Mouse (Mus musculus): ENCODE results near the gene Ccdc88b. TPM values are rescaled to one million over a fixed set of nuclear protein-coding genes. Genes with fewer than 3 reads are reported as not detected.

Gene Ccdc88b
- polyA plus RNA-seq, 1 experiment from 2014 or later = 0.43 TPM

DNA sequence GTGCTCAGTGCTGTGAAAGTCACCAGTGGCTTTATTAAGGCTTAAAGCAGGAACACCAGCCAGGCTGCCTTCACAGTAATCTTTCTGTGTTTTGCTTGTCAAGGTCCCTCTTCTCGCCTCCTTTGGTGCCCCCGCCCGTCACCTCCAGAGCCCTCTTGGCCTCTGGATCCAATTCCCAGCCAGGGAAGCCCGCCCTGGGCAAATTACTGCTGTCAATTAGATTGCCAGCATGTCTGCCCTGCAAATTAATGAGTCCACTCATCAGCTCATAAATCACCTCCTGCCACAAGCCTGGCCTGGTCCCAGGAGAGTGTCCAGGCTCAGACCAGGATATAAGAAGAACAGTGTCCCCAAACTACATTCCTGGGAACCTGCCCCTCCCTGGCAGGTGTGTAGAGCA is 43.6 kb downstream of the Ccdc88b start:
- WGBS = 53% methylated on average over 4 of the region's 4 CpGs

More for the DNA sequence above, 43.6 kb downstream of the Ccdc88b start:
- H3K27ac ChIP-seq = no peak overlapping the region
- H3K9ac ChIP-seq = no peak overlapping the region
- H3K4me2 ChIP-seq = no peak overlapping the region
- ATAC-seq (ENCODE audit: low FRiP score) = no peak
- H3K36me3 ChIP-seq (replicated peaks) = no peaks in the 10 kb centered on the region
- H3K4me3 ChIP-seq (replicated peaks) = no peak overlapping the region
- H3K9me3 ChIP-seq = no peaks in the 10 kb centered on the region
- H3K4me1 ChIP-seq = peaks cover 10% of the 10 kb centered on the region; the same call in 1 of the 2 replicates
- H3K27me3 ChIP-seq = no peaks in the 10 kb centered on the region

Small RNAs within 50 kb of the gene (microRNA-seq; reads per million reads assigned to microRNA genes)
- gene Mir5046 = not detected

Other genes starting within 250 kb of the Ccdc88b start
- gene Rps6ka4, start 17.6 kb downstream of the Ccdc88b start, polyA plus RNA-seq (2016; fragmentation: Nextera tagmentation; extraction: Ambion mirVana) = 6.2 and 8.2 TPM in 2 replicates
- gene Trmt112, start 51.5 kb upstream of the Ccdc88b start, polyA plus RNA-seq (2016; fragmentation: Nextera tagmentation; extraction: Ambion mirVana) = 137 and 138 TPM in 2 replicates
- gene Prdx5, start 51.9 kb upstream of the Ccdc88b start, polyA plus RNA-seq (2016; fragmentation: Nextera tagmentation; extraction: Ambion mirVana) = 148 and 160 TPM in 2 replicates
- gene Esrra, start 63.6 kb upstream of the Ccdc88b start, polyA plus RNA-seq (2016; fragmentation: Nextera tagmentation; extraction: Ambion mirVana) = 11.4 and 13.0 TPM in 2 replicates
- gene Catsperz, start 67.2 kb upstream of the Ccdc88b start, polyA plus RNA-seq (2016; fragmentation: Nextera tagmentation; extraction: Ambion mirVana) = 0.27 TPM in 1 of 2 replicates, not detected in the other
- gene Kcnk4, start 76.3 kb upstream of the Ccdc88b start, polyA plus RNA-seq (2016; fragmentation: Nextera tagmentation; extraction: Ambion mirVana) = 0.21 TPM in 1 of 2 replicates, not detected in the other
- 62.4 and 65.3 TPM in 2 replicates for gene Bad, start 83.7 kb upstream of the Ccdc88b start, polyA plus RNA-seq (2016; fragmentation: Nextera tagmentation; extraction: Ambion mirVana)
- 30.9 and 33.1 TPM in 2 replicates for gene Gpr137, start 84.3 kb upstream of the Ccdc88b start, polyA plus RNA-seq (2016; fragmentation: Nextera tagmentation; extraction: Ambion mirVana)
- 237 and 333 TPM in 2 replicates for gene Ppp1r14b, start 116.8 kb upstream of the Ccdc88b start, polyA plus RNA-seq (2016; fragmentation: Nextera tagmentation; extraction: Ambion mirVana)
- gene Plcb3, start 118.3 kb upstream of the Ccdc88b start, polyA plus RNA-seq (2016; fragmentation: Nextera tagmentation; extraction: Ambion mirVana) = 22.4 and 24.3 TPM in 2 replicates
- gene Fkbp2, start 122.3 kb upstream of the Ccdc88b start, polyA plus RNA-seq (2016; fragmentation: Nextera tagmentation; extraction: Ambion mirVana) = 76.9 and 79.8 TPM in 2 replicates
- 40.0 and 42.1 TPM in 2 replicates for gene Vegfb, start 129.4 kb upstream of the Ccdc88b start, polyA plus RNA-seq (2016; fragmentation: Nextera tagmentation; extraction: Ambion mirVana)
- gene Dnajc4, start 134.4 kb upstream of the Ccdc88b start, polyA plus RNA-seq (2016; fragmentation: Nextera tagmentation; extraction: Ambion mirVana) = 15.0 and 18.8 TPM in 2 replicates
- 13.6 and 16.2 TPM in 2 replicates for gene Nudt22, start 137.9 kb upstream of the Ccdc88b start, polyA plus RNA-seq (2016; fragmentation: Nextera tagmentation; extraction: Ambion mirVana)
- 11.9 and 13.8 TPM in 2 replicates for gene Trpt1, start 137.9 kb upstream of the Ccdc88b start, polyA plus RNA-seq (2016; fragmentation: Nextera tagmentation; extraction: Ambion mirVana)
- gene Fermt3, start 161.3 kb upstream of the Ccdc88b start, polyA plus RNA-seq (2016; fragmentation: Nextera tagmentation; extraction: Ambion mirVana) = 4.7 and 5.1 TPM in 2 replicates
- gene Stip1, start 181.8 kb upstream of the Ccdc88b start, polyA plus RNA-seq (2016; fragmentation: Nextera tagmentation; extraction: Ambion mirVana) = 324 and 357 TPM in 2 replicates
- 4.4 and 5.3 TPM in 2 replicates for gene Macrod1, start 198.6 kb upstream of the Ccdc88b start, polyA plus RNA-seq (2016; fragmentation: Nextera tagmentation; extraction: Ambion mirVana)
- 7.3 and 8.0 TPM in 2 replicates for gene Flrt1, start 247.5 kb upstream of the Ccdc88b start, polyA plus RNA-seq (2016; fragmentation: Nextera tagmentation; extraction: Ambion mirVana)

All from forebrain, embryonic 12.5 days (tissue).